Mouse (Mus musculus) midbrain, embryonic 16.5 days (tissue): ENCODE measurements at regions not wholly inside any gene's neighbourhood (a gene's known extent, or its start where the extent isn't known, plus 50 kb on each side); places are given as distances from the start of the nearest gene placed in this dataset.

Experiments
- ATAC-seq: fragments of 200-750 bp; cut with Nextera tagmentation; 2 replicates; pipeline ENCODE4 v1.8.0; 2017; ENCODE audit warnings: moderate TSS enrichment
- H3K27ac ChIP-seq: fragments of 300-500 bp; sonication (generic); 2 replicates; pipeline ENCODE4 v1.5.1; 2014; ENCODE audit warnings: mild to moderate bottlenecking, low read length, mixed read lengths
- H3K27me3 ChIP-seq: fragments of 300-500 bp; sonication (generic); 2 replicates; pipeline ENCODE4 v1.6.1; 2014; ENCODE audit warnings: low read depth, low read length, mixed read lengths; ENCODE audit not compliant: control insufficient read depth, insufficient read depth
- H3K36me3 ChIP-seq: fragments of 300-500 bp; sonication (generic); 2 replicates; pipeline ENCODE4 v1.6.1; 2014; ENCODE audit warnings: mild to moderate bottlenecking, low read length, moderate library complexity, mixed read lengths; ENCODE audit not compliant: control insufficient read depth, insufficient read depth
- H3K4me1 ChIP-seq: fragments of 300-500 bp; sonication (generic); 2 replicates; pipeline ENCODE4 v1.6.1; 2014; ENCODE audit warnings: mild to moderate bottlenecking, low read length, mixed read lengths; ENCODE audit not compliant: control insufficient read depth, insufficient read depth
- H3K4me2 ChIP-seq: fragments of 300-500 bp; sonication (generic); 2 replicates; pipeline ENCODE4 v1.6.1; 2014; ENCODE audit warnings: mild to moderate bottlenecking, low read length, mixed read lengths
- H3K4me3 ChIP-seq: fragments of 300-500 bp; sonication (generic); 2 replicates; pipeline ENCODE4 v1.5.1; 2014; ENCODE audit warnings: low read depth, mild to moderate bottlenecking, low read length, moderate library complexity, mixed read lengths
- H3K9ac ChIP-seq: fragments of 300-500 bp; sonication (generic); 2 replicates; pipeline ENCODE4 v1.6.1; 2014; ENCODE audit warnings: low read depth, low read length, mixed read lengths
- H3K9me3 ChIP-seq: fragments of 300-500 bp; sonication (generic); replicated peaks from 2 replicates; pipeline ENCODE4 v1.6.1; 2014; ENCODE audit warnings: mild to moderate bottlenecking, low read length, mixed read lengths; ENCODE audit not compliant: control insufficient read depth, poor library complexity, severe bottlenecking
- WGBS: fragments of 180-500 bp; shearing (Covaris S2); extraction: QIAGEN DNeasy Blood & Tissue Kit; methylation state at CpG from one replicate; pipeline ENCODE4 v1.1.7; 2014; 5-methylcytosine and 5-hydroxymethylcytosine counted together

GRCm38 (mm10) chr12:118488038-118488437 is 186.8 kb upstream of the Sp4 start:
- no peak for ATAC-seq
- WGBS: 74% methylated on average over 5 of the region's 5 CpGs
- H3K9me3 ChIP-seq: no peaks in the 10 kb centered on the region

GRCm38 (mm10) chr12:118486434-118486833 is 185.2 kb upstream of the Sp4 start:
- H3K9me3 ChIP-seq: no peaks in the 10 kb centered on the region
- H3K4me2 ChIP-seq: no peak overlapping the region
- H3K9ac ChIP-seq: no peak overlapping the region
- H3K27me3 ChIP-seq: no peaks in the 10 kb centered on the region
- H3K36me3 ChIP-seq: no peaks in the 10 kb centered on the region
- no peak overlapping the region for H3K27ac ChIP-seq
- H3K4me3 ChIP-seq: no peak overlapping the region
- no peaks in the 10 kb centered on the region for H3K4me1 ChIP-seq
- no peak for ATAC-seq
- 85% methylated on average over 6 of the region's 6 CpGs for WGBS

More at GRCm38 (mm10) chr12:118488038-118488437, 186.8 kb upstream of the Sp4 start:
- Histone ChIP-seq H3K36me3 (no peaks in the 10 kb centered on the region), H3K4me2 (no peak overlapping the region), H3K27me3 (no peaks in the 10 kb centered on the region), H3K27ac (no peak overlapping the region), H3K4me1 (no peaks in the 10 kb centered on the region), H3K4me3 (no peak overlapping the region), H3K9ac (no peak overlapping the region)

GRCm38 (mm10) chr12:118481347-118481746 is 180.1 kb upstream of the Sp4 start:
- Histone ChIP-seq H3K9me3 (no peaks in the 10 kb centered on the region), H3K4me1 (no peaks in the 10 kb centered on the region), H3K4me2 (no peak overlapping the region), H3K27ac (no peak overlapping the region), H3K36me3 (no peaks in the 10 kb centered on the region), H3K9ac (no peak overlapping the region), H3K27me3 (no peaks in the 10 kb centered on the region), H3K4me3 (no peak overlapping the region)
- WGBS: 52% methylated on average over 2 of the region's 2 CpGs
- ATAC-seq: no peak

- no peak for ATAC-seq
- no peak overlapping the region for H3K9ac ChIP-seq
- H3K27me3 ChIP-seq: no peaks in the 10 kb centered on the region
- H3K9me3 ChIP-seq: no peaks in the 10 kb centered on the region
- H3K4me3 ChIP-seq: no peak overlapping the region
- WGBS: 43% methylated on average over 3 of the region's 3 CpGs
- no peaks in the 10 kb centered on the region for H3K4me1 ChIP-seq
- no peak overlapping the region for H3K4me2 ChIP-seq
- no peaks in the 10 kb centered on the region for H3K36me3 ChIP-seq
- no peak overlapping the region for H3K27ac ChIP-seq
Observed at GRCm38 (mm10) chr12:118474732-118475131, 173.5 kb upstream of the Sp4 start.

GRCm38 (mm10) chr12:118466837-118467236 is 165.6 kb upstream of the Sp4 start:
- Histone ChIP-seq H3K9ac (no peak overlapping the region), H3K27me3 (peaks cover 6% of the 10 kb centered on the region), H3K4me3 (no peak overlapping the region), H3K27ac (no peak overlapping the region), H3K36me3 (no peaks in the 10 kb centered on the region), H3K4me2 (no peak overlapping the region), H3K9me3 (no peaks in the 10 kb centered on the region), H3K4me1 (no peaks in the 10 kb centered on the region)
- 89% methylated on average over 3 of the region's 3 CpGs for WGBS
- ATAC-seq: no peak

GRCm38 (mm10) chr12:118457493-118458408 is 156.5 kb upstream of the Sp4 start:
- Histone ChIP-seq H3K4me3 (peak overlapping the region; percentile 29), H3K9ac (0 out of 2 replicates have a peak overlapping the region, but pooled peaks have one; percentile 41), H3K9me3 (no peaks in the 10 kb centered on the region), H3K4me2 (peak overlapping the region; percentile 52), H3K27me3 (peaks cover 10% of the 10 kb centered on the region), H3K36me3 (no peaks in the 10 kb centered on the region), H3K4me1 (peaks cover 6% of the 10 kb centered on the region), H3K27ac (no peak overlapping the region)
- ATAC-seq: peak; percentile 93
- WGBS: 8% methylated on average over 36 of the region's 36 CpGs

- peaks cover 10% of the 10 kb centered on the region for H3K27me3 ChIP-seq
Observed at GRCm38 (mm10) chr12:118455609-118456008, 154.4 kb upstream of the Sp4 start.

GRCm38 (mm10) chr12:118439626-118440025 is 138.4 kb upstream of the Sp4 start:
- no peak overlapping the region for H3K4me3 ChIP-seq
- H3K27ac ChIP-seq: no peak overlapping the region
- no peaks in the 10 kb centered on the region for H3K4me1 ChIP-seq
- 82% methylated on average over 3 of the region's 3 CpGs for WGBS
- H3K9ac ChIP-seq: no peak overlapping the region
- no peak overlapping the region for H3K4me2 ChIP-seq
- no peak for ATAC-seq
- H3K9me3 ChIP-seq: no peaks in the 10 kb centered on the region
- H3K36me3 ChIP-seq: no peaks in the 10 kb centered on the region
- H3K27me3 ChIP-seq: no peaks in the 10 kb centered on the region

More at GRCm38 (mm10) chr12:118455609-118456008, 154.4 kb upstream of the Sp4 start:
- Histone ChIP-seq H3K4me1 (peaks cover 6% of the 10 kb centered on the region), H3K9ac (no peak overlapping the region), H3K9me3 (no peaks in the 10 kb centered on the region), H3K4me2 (no peak overlapping the region), H3K4me3 (no peak overlapping the region), H3K36me3 (no peaks in the 10 kb centered on the region), H3K27ac (no peak overlapping the region)
- WGBS: 22% methylated on average over 1 of the region's 1 CpGs
- no peak for ATAC-seq

- H3K4me3 ChIP-seq: no peak overlapping the region
- no peak overlapping the region for H3K4me2 ChIP-seq
- H3K9me3 ChIP-seq: no peaks in the 10 kb centered on the region
- no peaks in the 10 kb centered on the region for H3K36me3 ChIP-seq
- ATAC-seq: no peak
- no peak overlapping the region for H3K27ac ChIP-seq
- H3K4me1 ChIP-seq: no peaks in the 10 kb centered on the region
- H3K27me3 ChIP-seq: no peaks in the 10 kb centered on the region
- whole genome bisulfite sequencing: 87% methylated on average over 5 of the region's 5 CpGs
- H3K9ac ChIP-seq: no peak overlapping the region
Observed at GRCm38 (mm10) chr12:118438882-118439281, 137.6 kb upstream of the Sp4 start.
